Mouse (Mus musculus): ENCODE measurements at regions not wholly inside any gene's neighbourhood (a gene's known extent, or its start where the extent isn't known, plus 50 kb on each side); places are given as distances from the start of the nearest gene placed in this dataset.

DNA sequence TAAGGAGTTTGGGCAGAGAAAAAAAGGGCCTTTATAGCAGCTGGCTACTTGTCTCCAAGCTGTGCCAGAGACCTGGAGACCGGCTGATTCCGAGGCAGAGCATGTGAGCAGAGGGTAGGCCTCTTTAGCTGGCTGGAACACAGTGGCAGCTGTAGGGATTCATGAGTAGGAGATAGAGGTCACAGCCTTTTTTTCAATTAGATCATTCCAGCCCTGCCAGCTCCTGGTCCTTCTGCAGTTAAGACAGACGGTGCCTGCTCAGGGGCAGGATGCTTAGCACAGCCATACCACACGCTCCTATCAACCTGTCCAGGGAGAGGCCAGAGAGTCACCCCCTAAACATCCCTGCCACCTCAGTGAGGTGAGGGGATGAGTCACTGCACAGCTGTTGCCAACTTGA lies 302.1 kb downstream of the Galc start:
- no peak overlapping the region for H3K9ac ChIP-seq
- H3K27me3 ChIP-seq, result no peaks in the 10 kb centered on the region
- 65% methylated on average over 4 of the region's 4 CpGs for WGBS
- no peak for ATAC-seq (ENCODE audit: insufficient number of reproducible peaks, low FRiP score, low TSS enrichment, low read depth)
- H3K9me3 ChIP-seq, result no peaks in the 10 kb centered on the region
- H3K4me3 ChIP-seq, result no peak overlapping the region
- H3K36me3 ChIP-seq, result no peaks in the 10 kb centered on the region
- H3K4me2 ChIP-seq, result no peak overlapping the region
- H3K4me1 ChIP-seq, result no peaks in the 10 kb centered on the region
- no peak overlapping the region for H3K27ac ChIP-seq

GRCm38 (mm10) chr12:97953336-97953735 lies 305.9 kb downstream of the Galc start:
- Histone ChIP-seq H3K36me3 (no peaks in the 10 kb centered on the region), H3K9ac (no peak overlapping the region), H3K9me3 (no peaks in the 10 kb centered on the region), H3K4me2 (no peak overlapping the region), H3K4me3 (no peak overlapping the region), H3K27ac (0 out of 2 replicates have a peak overlapping the region, but pooled peaks have one; percentile 27), H3K27me3 (no peaks in the 10 kb centered on the region), H3K4me1 (no peaks in the 10 kb centered on the region)
- WGBS, result 88% methylated on average over 3 of the region's 3 CpGs
- ATAC-seq (ENCODE audit: insufficient number of reproducible peaks, low FRiP score, low TSS enrichment, low read depth), result no peak

DNA sequence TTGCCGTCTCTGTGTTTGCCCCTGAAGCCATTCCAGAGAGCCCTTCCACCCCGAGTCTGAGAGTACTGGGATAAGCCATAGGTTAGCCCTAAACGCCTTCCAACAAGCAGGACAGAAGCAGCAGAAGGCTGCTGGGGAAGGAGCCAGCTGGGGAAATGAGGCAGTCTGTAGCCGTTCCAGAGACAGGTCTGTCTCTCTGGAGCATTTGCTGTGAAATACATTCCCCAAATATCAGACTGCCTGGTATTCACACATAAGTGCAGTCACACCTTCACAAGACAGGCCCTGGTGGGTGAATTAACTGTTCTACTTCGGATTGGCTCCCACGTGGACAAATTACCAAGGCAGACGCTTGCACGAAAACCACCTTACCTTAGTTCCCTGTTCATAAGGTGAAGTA lies 307.1 kb downstream of the Galc start:
- Histone ChIP-seq H3K36me3 (no peaks in the 10 kb centered on the region), H3K27ac (no peak overlapping the region), H3K9ac (no peak overlapping the region), H3K9me3 (no peaks in the 10 kb centered on the region), H3K4me3 (no peak overlapping the region), H3K27me3 (no peaks in the 10 kb centered on the region), H3K4me2 (no peak overlapping the region), H3K4me1 (no peaks in the 10 kb centered on the region)
- 53% methylated on average over 8 of the region's 8 CpGs for WGBS
- ATAC-seq (ENCODE audit: insufficient number of reproducible peaks, low FRiP score, low TSS enrichment, low read depth), result no peak

DNA sequence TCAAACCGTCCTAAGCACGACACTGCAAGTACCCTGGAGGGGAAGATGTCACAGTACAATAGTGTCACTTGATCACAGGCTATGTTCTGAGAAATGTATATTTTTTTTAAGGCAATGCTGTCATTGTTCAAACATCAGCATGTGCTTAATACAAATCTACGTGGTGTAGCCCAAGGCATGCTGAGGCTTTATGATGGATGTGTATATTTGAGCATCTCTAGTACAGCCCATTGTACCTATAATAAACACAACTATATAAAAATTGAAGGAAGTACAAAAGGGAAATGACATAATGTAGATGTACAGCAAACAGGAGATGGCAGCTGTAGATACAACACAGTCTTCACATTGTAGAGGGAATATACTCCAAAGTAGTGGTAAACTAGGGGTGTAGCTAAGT lies 309.2 kb downstream of the Galc start:
- no peaks in the 10 kb centered on the region for H3K27me3 ChIP-seq
- H3K9me3 ChIP-seq, result no peaks in the 10 kb centered on the region; the same call in 1 of the 2 replicates
- ATAC-seq (ENCODE audit: insufficient number of reproducible peaks, low FRiP score, low TSS enrichment, low read depth), result no peak
- H3K27ac ChIP-seq, result no peak overlapping the region
- no peak overlapping the region for H3K9ac ChIP-seq
- no peak overlapping the region for H3K4me2 ChIP-seq
- H3K4me1 ChIP-seq, result no peaks in the 10 kb centered on the region
- WGBS, result 68% methylated on average over 3 of the region's 3 CpGs
- H3K36me3 ChIP-seq, result no peaks in the 10 kb centered on the region
- H3K4me3 ChIP-seq, result no peak overlapping the region

DNA sequence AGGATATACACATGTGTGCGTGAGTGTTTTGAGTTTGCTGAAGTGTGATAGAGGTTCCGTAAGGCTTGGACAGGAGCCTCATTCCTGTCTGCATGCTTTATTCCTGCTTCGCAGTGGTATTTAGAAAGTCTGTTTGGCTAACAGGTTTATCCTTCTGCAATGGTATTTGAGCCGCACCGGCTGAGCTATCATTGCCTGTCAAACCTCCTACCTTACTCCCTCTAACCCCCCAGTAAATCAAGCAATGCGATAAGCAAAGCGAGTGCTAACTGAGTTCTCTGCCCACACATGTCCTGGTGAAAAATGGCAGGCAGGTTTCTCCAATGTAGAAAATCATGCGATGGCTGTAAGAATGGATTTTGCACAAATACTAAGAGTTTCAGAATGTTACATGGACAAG lies 311.8 kb downstream of the Galc start:
- Histone ChIP-seq H3K27ac (no peak overlapping the region), H3K9me3 (no peaks in the 10 kb centered on the region; the same call in 1 of the 2 replicates), H3K4me2 (no peak overlapping the region), H3K36me3 (no peaks in the 10 kb centered on the region), H3K4me3 (no peak overlapping the region), H3K4me1 (no peaks in the 10 kb centered on the region), H3K9ac (no peak overlapping the region), H3K27me3 (no peaks in the 10 kb centered on the region)
- WGBS, result 64% methylated on average over 8 of the region's 8 CpGs
- no peak for ATAC-seq (ENCODE audit: insufficient number of reproducible peaks, low FRiP score, low TSS enrichment, low read depth)

- Histone ChIP-seq H3K4me1 (no peaks in the 10 kb centered on the region), H3K36me3 (no peaks in the 10 kb centered on the region), H3K4me2 (no peak overlapping the region), H3K4me3 (no peak overlapping the region), H3K27me3 (no peaks in the 10 kb centered on the region), H3K9me3 (no peaks in the 10 kb centered on the region), H3K9ac (no peak overlapping the region), H3K27ac (no peak overlapping the region)
- 56% methylated on average over 5 of the region's 5 CpGs for WGBS
- no peak for ATAC-seq (ENCODE audit: insufficient number of reproducible peaks, low FRiP score, low TSS enrichment, low read depth)
Measured at GRCm38 (mm10) chr12:97938361-97938760, 320.9 kb downstream of the Galc start.

DNA sequence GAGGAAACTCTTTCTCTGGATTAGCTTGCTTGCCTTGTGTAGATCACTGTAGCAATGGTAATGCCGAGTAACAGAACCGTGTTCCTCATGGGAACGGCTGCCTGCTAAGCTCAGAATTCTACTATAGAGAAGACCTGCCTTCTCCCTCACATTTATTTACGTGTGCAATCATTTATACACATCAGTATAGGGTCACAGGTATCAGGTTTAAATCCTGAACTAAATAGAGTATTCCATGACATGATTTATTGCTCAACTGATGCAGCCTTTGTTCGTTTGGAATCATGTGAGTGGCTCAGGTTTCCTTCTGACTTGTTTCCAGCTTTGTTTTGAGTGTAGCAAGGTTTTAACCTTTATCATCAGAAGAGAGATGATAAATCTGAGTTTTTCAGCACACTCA lies 329.4 kb downstream of the Galc start:
- no peak overlapping the region for H3K27ac ChIP-seq
- no peaks in the 10 kb centered on the region for H3K36me3 ChIP-seq
- H3K27me3 ChIP-seq, result no peaks in the 10 kb centered on the region
- H3K9me3 ChIP-seq, result no peaks in the 10 kb centered on the region
- WGBS, result 55% methylated on average over 5 of the region's 5 CpGs
- no peak overlapping the region for H3K9ac ChIP-seq
- no peak overlapping the region for H3K4me2 ChIP-seq
- H3K4me1 ChIP-seq, result no peaks in the 10 kb centered on the region
- no peak overlapping the region for H3K4me3 ChIP-seq
- no peak for ATAC-seq (ENCODE audit: insufficient number of reproducible peaks, low FRiP score, low TSS enrichment, low read depth)

GRCm38 (mm10) chr12:97927036-97927435 lies 332.2 kb downstream of the Galc start:
- H3K27ac ChIP-seq, result no peak overlapping the region
- ATAC-seq (ENCODE audit: insufficient number of reproducible peaks, low FRiP score, low TSS enrichment, low read depth), result no peak
- 92% methylated on average over 1 of the region's 1 CpGs for WGBS
- H3K36me3 ChIP-seq, result no peaks in the 10 kb centered on the region
- no peak overlapping the region for H3K4me2 ChIP-seq
- no peaks in the 10 kb centered on the region for H3K4me1 ChIP-seq
- H3K9ac ChIP-seq, result no peak overlapping the region
- no peak overlapping the region for H3K4me3 ChIP-seq
- no peaks in the 10 kb centered on the region for H3K9me3 ChIP-seq
- no peaks in the 10 kb centered on the region for H3K27me3 ChIP-seq

DNA sequence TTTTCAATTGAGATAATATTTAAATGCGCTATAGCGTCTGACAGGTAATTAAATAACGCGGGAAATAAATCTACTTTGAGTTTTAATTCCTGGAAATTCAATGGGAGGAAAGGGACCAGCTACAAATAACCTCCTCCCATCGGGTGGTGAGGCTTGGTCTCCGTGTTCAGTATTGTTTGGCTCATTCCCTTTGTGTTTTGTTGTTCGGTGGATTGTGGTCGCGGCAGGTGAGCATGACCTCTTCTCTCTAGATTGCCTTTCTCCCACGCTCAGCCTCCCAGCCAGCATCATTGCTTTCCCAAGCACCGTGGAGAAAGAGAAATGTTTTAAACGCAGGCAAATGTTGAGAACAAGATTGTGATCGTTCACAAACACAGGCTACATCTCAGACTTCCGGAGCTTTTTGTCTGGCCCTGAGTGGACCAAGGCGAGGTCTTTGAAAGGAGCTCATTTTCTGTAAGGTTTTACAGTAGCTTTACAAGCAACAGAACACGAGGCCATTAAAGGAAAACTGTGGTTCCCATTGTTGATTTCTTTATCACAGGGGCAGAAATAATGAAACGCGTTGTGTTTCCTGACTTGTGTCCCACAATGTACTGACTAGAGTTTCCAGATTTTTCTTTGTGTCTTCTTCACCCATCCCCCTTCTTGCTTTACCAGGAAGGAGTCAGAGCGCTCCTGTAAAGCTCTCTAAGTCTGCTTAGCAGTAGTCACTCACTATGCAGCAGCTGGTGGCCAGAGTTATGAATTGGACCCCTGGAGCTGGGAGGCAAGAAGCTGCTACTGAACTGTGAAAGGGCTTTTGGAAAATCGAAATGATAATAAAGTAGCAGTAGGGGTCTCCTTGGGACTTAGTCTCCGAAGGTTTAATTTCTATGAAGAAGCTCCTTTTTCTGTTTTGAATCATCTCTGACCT lies 337.7 kb downstream of the Galc start:
- no peak for ATAC-seq (ENCODE audit: insufficient number of reproducible peaks, low FRiP score, low TSS enrichment, low read depth)
- Histone ChIP-seq H3K27me3 (no peaks in the 10 kb centered on the region), H3K4me3 (no peak overlapping the region), H3K9me3 (no peaks in the 10 kb centered on the region), H3K4me1 (no peaks in the 10 kb centered on the region), H3K9ac (no peak overlapping the region), H3K27ac (no peak overlapping the region), H3K4me2 (no peak overlapping the region), H3K36me3 (no peaks in the 10 kb centered on the region)
- WGBS, result 64% methylated on average over 21 of the region's 21 CpGs

GRCm38 (mm10) chr12:97918416-97918815 lies 340.8 kb downstream of the Galc start:
- Histone ChIP-seq H3K9ac (no peak overlapping the region), H3K9me3 (no peaks in the 10 kb centered on the region), H3K27me3 (no peaks in the 10 kb centered on the region), H3K4me2 (no peak overlapping the region), H3K27ac (no peak overlapping the region), H3K4me3 (no peak overlapping the region), H3K36me3 (no peaks in the 10 kb centered on the region), H3K4me1 (no peaks in the 10 kb centered on the region)
- no peak for ATAC-seq (ENCODE audit: insufficient number of reproducible peaks, low FRiP score, low TSS enrichment, low read depth)
- WGBS, result 93% methylated on average over 3 of the region's 3 CpGs

DNA sequence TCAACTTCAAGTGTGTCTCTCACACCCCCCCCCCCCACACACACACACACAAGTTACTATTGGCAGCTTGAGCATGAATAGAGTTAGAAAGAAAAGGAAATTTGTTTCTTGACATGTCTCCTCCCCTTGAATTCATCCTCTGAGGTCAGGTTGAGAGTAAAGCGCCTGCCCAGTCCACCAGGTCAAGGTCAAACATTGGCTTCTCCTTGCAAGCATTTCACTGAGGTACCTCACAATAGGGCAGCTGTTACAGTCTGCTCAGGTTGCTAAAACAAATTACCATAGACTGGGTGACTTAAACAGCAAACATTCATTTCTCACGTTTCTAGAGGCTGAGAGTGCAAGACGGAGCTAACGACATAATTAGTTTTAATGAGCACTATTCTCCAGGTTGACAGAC lies 344.2 kb downstream of the Galc start:
- H3K9me3 ChIP-seq, result no peaks in the 10 kb centered on the region
- WGBS, result 72% methylated on average over 4 of the region's 4 CpGs

GRCm38 (mm10) chr12:97912730-97913129 lies 346.5 kb downstream of the Galc start:
- no peak overlapping the region for H3K9ac ChIP-seq
- H3K36me3 ChIP-seq, result no peaks in the 10 kb centered on the region
- no peaks in the 10 kb centered on the region for H3K9me3 ChIP-seq
- H3K27me3 ChIP-seq, result no peaks in the 10 kb centered on the region
- no peak overlapping the region for H3K4me3 ChIP-seq
- no peaks in the 10 kb centered on the region for H3K4me1 ChIP-seq
- WGBS, result 54% methylated on average over 1 of the region's 1 CpGs
- no peak overlapping the region for H3K4me2 ChIP-seq
- H3K27ac ChIP-seq, result no peak overlapping the region
- no peak for ATAC-seq (ENCODE audit: insufficient number of reproducible peaks, low FRiP score, low TSS enrichment, low read depth)

More for the DNA sequence above, 344.2 kb downstream of the Galc start:
- no peaks in the 10 kb centered on the region for H3K36me3 ChIP-seq
- H3K27ac ChIP-seq, result no peak overlapping the region
- ATAC-seq (ENCODE audit: insufficient number of reproducible peaks, low FRiP score, low TSS enrichment, low read depth), result no peak
- H3K4me1 ChIP-seq, result no peaks in the 10 kb centered on the region
- H3K27me3 ChIP-seq, result no peaks in the 10 kb centered on the region
- H3K9ac ChIP-seq, result no peak overlapping the region
- H3K4me2 ChIP-seq, result no peak overlapping the region
- H3K4me3 ChIP-seq, result no peak overlapping the region

All from limb, embryonic 15.5 days (tissue).